Mouse (Mus musculus) intestine, embryonic 14.5 days (tissue): ENCODE measurements around the gene Camk1g. TPM values are rescaled to one million over a fixed set of nuclear protein-coding genes. Genes with fewer than 3 reads are reported as not detected.

ENCODE experiments used
- ATAC-seq: fragments of 200-750 bp; cut with Nextera tagmentation; replicated peaks from 2 replicates; pipeline ENCODE4 v1.8.0; 2017; ENCODE audit warnings: low read depth, moderate number of reproducible peaks, moderate TSS enrichment, moderate library complexity; ENCODE audit not compliant: low FRiP score, low TSS enrichment
- DNase-seq: peaks from one replicate; pipeline ENCODE4 v3.0.0-alpha.2; 2018; ENCODE audit warnings: low spot score
- H3K27ac ChIP-seq: fragments of 300-500 bp; sonication (generic); 2 replicates; pipeline ENCODE4 v1.5.1; 2014; ENCODE audit warnings: low read depth, mild to moderate bottlenecking, control low read depth
- H3K27me3 ChIP-seq: fragments of 300-500 bp; sonication (generic); replicated peaks from 2 replicates; pipeline ENCODE4 v1.6.1; 2014; ENCODE audit warnings: low read length, control low read depth; ENCODE audit not compliant: control insufficient read depth, insufficient read depth
- H3K36me3 ChIP-seq: fragments of 300-500 bp; sonication (generic); 2 replicates; pipeline ENCODE4 v1.6.1; 2014; ENCODE audit warnings: low read length, control low read depth; ENCODE audit not compliant: control insufficient read depth, insufficient read depth
- H3K4me1 ChIP-seq: fragments of 300-500 bp; sonication (generic); replicated peaks from 2 replicates; pipeline ENCODE4 v1.6.1; 2014; ENCODE audit warnings: low read length, control low read depth, mixed read lengths; ENCODE audit not compliant: control insufficient read depth, insufficient read depth
- H3K4me2 ChIP-seq: fragments of 300-500 bp; sonication (generic); 2 replicates; pipeline ENCODE4 v1.6.1; 2014; ENCODE audit warnings: low read length
- H3K4me3 ChIP-seq: fragments of 300-500 bp; sonication (generic); 2 replicates; pipeline ENCODE4 v1.5.1; 2014; ENCODE audit warnings: low read depth, low read length, control low read depth, mixed read lengths
- H3K9ac ChIP-seq: fragments of 300-500 bp; sonication (generic); 2 replicates; pipeline ENCODE4 v1.6.1; 2014; ENCODE audit warnings: mild to moderate bottlenecking, low read length
- H3K9me3 ChIP-seq: fragments of 300-500 bp; sonication (generic); 2 replicates; pipeline ENCODE4 v1.6.1; 2016; ENCODE audit warnings: low read length, control low read depth; ENCODE audit not compliant: control insufficient read depth
- WGBS: fragments of 180-500 bp; shearing (Covaris S2); extraction: QIAGEN DNeasy Blood & Tissue Kit; methylation state at CpG from one replicate; pipeline ENCODE4 v1.1.7; 2014; 5-methylcytosine and 5-hydroxymethylcytosine counted together
- polyA plus RNA-seq: library from polyadenylated mRNA; unstranded; fragments of >200 nt; fragmentation: Nextera tagmentation; extraction: Ambion mirVana; gene quantifications from 2 replicates; pipeline ENCODE4 v1.2.1, GENCODE M21; 2014

The Camk1g gene
- polyA plus RNA-seq, 1 experiment from 2014 or later, result 9.5 TPM

DNA sequence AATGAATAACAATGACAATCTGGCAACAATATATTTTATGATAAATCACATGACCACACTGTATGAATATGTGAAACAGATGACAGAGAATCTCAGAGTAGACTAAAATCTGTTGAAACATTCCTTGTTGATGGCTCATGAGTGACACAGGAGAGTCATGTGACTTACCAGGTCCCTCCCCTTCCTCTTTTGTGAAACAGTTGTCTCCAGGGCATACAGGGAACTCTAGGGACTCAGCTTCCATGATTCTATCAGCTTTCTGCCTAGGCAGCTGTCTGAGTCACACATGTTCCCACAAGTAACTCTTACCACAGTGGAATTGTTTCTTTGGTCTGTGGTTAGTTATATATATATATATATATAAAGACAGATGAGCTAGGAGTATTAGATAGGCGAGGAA, 30.2 kb upstream of the Camk1g start:
- Histone ChIP-seq H3K9ac (no peak overlapping the region), H3K27me3 (no peaks in the 10 kb centered on the region), H3K36me3 (no peaks in the 10 kb centered on the region), H3K4me2 (no peak overlapping the region), H3K4me1 (no peaks in the 10 kb centered on the region), H3K9me3 (no peaks in the 10 kb centered on the region), H3K4me3 (no peak overlapping the region), H3K27ac (no peak overlapping the region)
- 91% methylated on average over 1 of the region's 1 CpGs for WGBS
- no peak for ATAC-seq
- no peak for DNase-seq

GRCm38 (mm10) chr1:193398728-193399437, 28.8 kb upstream of the Camk1g start:
- Histone ChIP-seq H3K4me1 (no peaks in the 10 kb centered on the region), H3K27me3 (no peaks in the 10 kb centered on the region), H3K4me2 (no peak overlapping the region), H3K9ac (no peak overlapping the region), H3K9me3 (no peaks in the 10 kb centered on the region), H3K27ac (no peak overlapping the region), H3K36me3 (no peaks in the 10 kb centered on the region), H3K4me3 (no peak overlapping the region)
- ATAC-seq (no peak), DNase-seq (no peak)
- 57% methylated on average over 2 of the region's 2 CpGs for WGBS

- Histone ChIP-seq H3K9ac (no peak overlapping the region), H3K9me3 (no peaks in the 10 kb centered on the region), H3K27me3 (no peaks in the 10 kb centered on the region), H3K4me2 (no peak overlapping the region), H3K36me3 (no peaks in the 10 kb centered on the region), H3K27ac (no peak overlapping the region), H3K4me1 (no peaks in the 10 kb centered on the region), H3K4me3 (no peak overlapping the region)
- ATAC-seq, result no peak
- DNase-seq, result no peak
Measured at GRCm38 (mm10) chr1:193397109-193397508, 27.0 kb upstream of the Camk1g start.

GRCm38 (mm10) chr1:193392266-193392665, 22.2 kb upstream of the Camk1g start:
- ATAC-seq, result no peak
- WGBS, result 92% methylated on average over 3 of the region's 3 CpGs
- no peak overlapping the region for H3K4me3 ChIP-seq

GRCm38 (mm10) chr1:193390004-193390403, 19.9 kb upstream of the Camk1g start:
- Histone ChIP-seq H3K4me2 (no peak overlapping the region), H3K27me3 (no peaks in the 10 kb centered on the region), H3K36me3 (no peaks in the 10 kb centered on the region), H3K9me3 (no peaks in the 10 kb centered on the region), H3K4me1 (peaks cover 29% of the 10 kb centered on the region), H3K9ac (no peak overlapping the region), H3K27ac (no peak overlapping the region), H3K4me3 (no peak overlapping the region)
- DNase-seq (no peak), ATAC-seq (no peak)
- WGBS, result 48% methylated on average over 12 of the region's 12 CpGs

More at GRCm38 (mm10) chr1:193392266-193392665, 22.2 kb upstream of the Camk1g start:
- Histone ChIP-seq H3K4me1 (peaks cover 19% of the 10 kb centered on the region), H3K36me3 (no peaks in the 10 kb centered on the region), H3K27ac (no peak overlapping the region), H3K4me2 (no peak overlapping the region), H3K9ac (no peak overlapping the region), H3K27me3 (no peaks in the 10 kb centered on the region), H3K9me3 (no peaks in the 10 kb centered on the region)
- DNase-seq, result no peak

DNA sequence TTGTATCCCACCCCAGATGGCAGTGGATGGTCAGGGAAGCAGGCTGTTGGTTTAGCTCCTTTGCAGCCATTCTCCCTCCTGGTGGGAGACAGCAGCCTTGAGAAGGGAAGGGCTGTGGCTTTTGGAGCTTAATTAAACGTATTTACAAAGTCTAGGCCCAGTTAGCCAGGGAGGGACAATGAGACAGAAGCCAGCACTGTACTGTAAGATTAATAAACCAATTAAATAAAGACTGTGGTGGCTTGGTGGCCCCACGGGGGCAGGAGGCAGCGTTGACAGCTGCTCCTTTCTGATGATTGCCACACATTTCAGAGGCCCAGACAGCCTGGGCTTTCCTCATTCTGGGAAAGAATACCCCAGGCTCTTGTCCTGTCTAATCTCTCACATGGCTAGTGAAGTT, 19.4 kb upstream of the Camk1g start:
- DNase-seq (no peak), ATAC-seq (no peak)
- 23% methylated on average over 3 of the region's 3 CpGs for WGBS
- H3K4me3 ChIP-seq, result no peak overlapping the region
- H3K36me3 ChIP-seq, result no peaks in the 10 kb centered on the region
- peaks cover 29% of the 10 kb centered on the region for H3K4me1 ChIP-seq
- H3K27ac ChIP-seq, result no peak overlapping the region
- H3K4me2 ChIP-seq, result no peak overlapping the region
- no peaks in the 10 kb centered on the region for H3K9me3 ChIP-seq
- no peaks in the 10 kb centered on the region for H3K27me3 ChIP-seq
- H3K9ac ChIP-seq, result no peak overlapping the region

- no peak overlapping the region for H3K9ac ChIP-seq
- ATAC-seq (no peak), DNase-seq (no peak)
- H3K4me2 ChIP-seq, result no peak overlapping the region
- 60% methylated on average over 2 of the region's 2 CpGs for WGBS
- H3K27me3 ChIP-seq, result no peaks in the 10 kb centered on the region
- H3K4me3 ChIP-seq, result no peak overlapping the region
- no peak overlapping the region for H3K27ac ChIP-seq
- H3K36me3 ChIP-seq, result no peaks in the 10 kb centered on the region
- no peaks in the 10 kb centered on the region for H3K9me3 ChIP-seq
- H3K4me1 ChIP-seq, result peaks cover 29% of the 10 kb centered on the region
Measured at GRCm38 (mm10) chr1:193387241-193387640, 17.1 kb upstream of the Camk1g start.

GRCm38 (mm10) chr1:193386136-193386535, 16.0 kb upstream of the Camk1g start:
- Histone ChIP-seq H3K36me3 (no peaks in the 10 kb centered on the region), H3K27me3 (no peaks in the 10 kb centered on the region), H3K27ac (peak overlapping the region; percentile 39), H3K4me1 (peaks cover 36% of the 10 kb centered on the region), H3K4me3 (no peak overlapping the region), H3K4me2 (no peak overlapping the region), H3K9me3 (no peaks in the 10 kb centered on the region), H3K9ac (no peak overlapping the region)
- DNase-seq, result peak; percentile 96
- ATAC-seq, result peak; percentile 43
- WGBS, result 0% methylated on average over 5 of the region's 5 CpGs

DNA sequence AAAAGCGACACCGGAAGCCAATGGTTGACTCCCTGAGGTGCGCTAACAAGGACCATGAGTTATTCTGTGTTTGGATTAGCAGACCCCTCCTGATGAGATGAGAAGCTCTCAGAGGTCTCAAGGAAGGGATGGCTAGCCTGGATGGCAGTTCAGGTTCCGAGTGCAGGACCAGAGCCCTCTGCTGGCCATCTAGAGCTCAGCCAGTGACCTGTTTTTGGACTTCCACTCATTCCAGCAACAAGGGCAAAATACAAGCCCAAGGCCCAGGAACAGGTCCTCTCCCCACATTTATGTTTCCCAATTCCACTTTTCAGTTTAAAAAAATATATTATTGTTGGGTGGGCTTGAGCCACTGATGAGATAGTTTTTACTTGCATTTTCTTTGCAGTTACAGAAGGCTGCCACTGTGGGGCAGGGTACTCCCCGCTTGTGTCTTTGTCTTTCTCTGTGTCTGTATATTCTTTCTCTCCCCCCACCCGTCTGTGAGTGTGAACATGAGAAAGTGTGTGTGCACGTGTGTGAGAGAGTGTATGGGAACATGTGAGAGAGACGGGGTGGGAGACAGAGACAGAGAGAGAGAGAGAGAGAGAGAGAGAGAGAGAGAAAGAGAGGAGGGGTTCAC, 12.9 kb upstream of the Camk1g start:
- peak; percentile 64 for ATAC-seq

More for the DNA sequence above, 12.9 kb upstream of the Camk1g start:
- Histone ChIP-seq H3K9ac (peak overlapping the region; percentile 32), H3K27me3 (no peaks in the 10 kb centered on the region), H3K4me3 (peak overlapping the region; percentile 36), H3K27ac (peak overlapping the region; percentile 64; the same call in 1 of the 2 replicates), H3K36me3 (no peaks in the 10 kb centered on the region), H3K9me3 (no peaks in the 10 kb centered on the region), H3K4me1 (peaks cover 18% of the 10 kb centered on the region), H3K4me2 (peak overlapping the region; percentile 66)
- WGBS, result 7% methylated on average over 8 of the region's 8 CpGs
- DNase-seq, result peak; percentile 79
